26 mouse cellular contexts compared by ENCODE assay signal in genomic region chr13:36466515-36466921, GRCm38 (mm10).
DNase-seq lines count a peak whose midpoint lies in the region; ATAC-seq and TF ChIP-seq lines count a peak whose summit lies in the region.
"Had no signal": no experiment of that assay in that cellular context is flagged by ENCODE, and none has a peak within 500 bp of the region (broad histone marks: within the 10 kb centered on the region; RNA-seq: fewer than 3 reads in every experiment).

No protein-coding gene starts in this region.

- H3K9me3 ChIP-seq in kidney, embryonic 14.5 days (ENCODE audit: control insufficient read depth, low read length), result no peaks in the 10 kb centered on the region
- H3K9me3 ChIP-seq: embryonic facial prominence, embryonic 15.5 days; forebrain, embryonic 15.5 days; heart, embryonic 13.5 days; hindbrain, embryonic 13.5 days; limb, embryonic 15.5 days; neural tube, embryonic 15.5 days had no signal

- no peak for ATAC-seq in kidney, embryonic 14.5 days (ENCODE audit: low FRiP score, low TSS enrichment)
- ATAC-seq: activated CD4-positive, CD25-positive, alpha-beta regulatory T cell, adult 4 months; forebrain, embryonic 15.5 days had no signal

- no peak overlapping the region for H3K9ac ChIP-seq in kidney, embryonic 14.5 days (ENCODE audit: low read depth, low read length)
- H3K9ac ChIP-seq: embryonic facial prominence, embryonic 15.5 days; forebrain, embryonic 15.5 days; heart, embryonic 13.5 days; hindbrain, embryonic 13.5 days; limb, embryonic 15.5 days; neural tube, embryonic 15.5 days had no signal

- H3K4me1 ChIP-seq in kidney, adult 2 months (ENCODE audit: control insufficient read depth, insufficient read depth, low read length), result peaks cover 15% of the 10 kb centered on the region
- H3K4me1 ChIP-seq in kidney, embryonic 14.5 days (ENCODE audit: control insufficient read depth, insufficient read depth, low read length), result no peaks in the 10 kb centered on the region
- H3K4me1 ChIP-seq: embryonic facial prominence, embryonic 15.5 days; limb, embryonic 15.5 days had no signal

- H3K4me3 ChIP-seq in kidney, adult 2 months (ENCODE audit: insufficient read depth, low read depth, low read length), result no peak overlapping the region
- no peak overlapping the region for H3K4me3 ChIP-seq in kidney, embryonic 14.5 days (ENCODE audit: low read length)
- H3K4me3 ChIP-seq: embryonic facial prominence, embryonic 15.5 days; forebrain, embryonic 15.5 days; heart, embryonic 13.5 days; hindbrain, embryonic 13.5 days; limb, embryonic 15.5 days; neural tube, embryonic 15.5 days had no signal

- 64% methylated on average over 5 of the region's 5 CpGs for WGBS in kidney, adult 2 months
- WGBS in kidney, embryonic 14.5 days, result 91% methylated on average over 5 of the region's 5 CpGs

- peak overlapping the region; percentile 92 for H3K27ac ChIP-seq in kidney, adult 2 months (ENCODE audit: insufficient read depth, low read depth, low read length)
- no peak overlapping the region for H3K27ac ChIP-seq in kidney, embryonic 14.5 days (ENCODE audit: low read depth, low read length)
- H3K27ac ChIP-seq: embryonic facial prominence, embryonic 15.5 days; forebrain, embryonic 15.5 days; heart, embryonic 13.5 days; hindbrain, embryonic 13.5 days; limb, embryonic 15.5 days; neural tube, embryonic 15.5 days had no signal

- no peaks in the 10 kb centered on the region for H3K27me3 ChIP-seq in kidney, adult 2 months (replicated peaks; ENCODE audit: control insufficient read depth, insufficient read depth, low read length)
- no peaks in the 10 kb centered on the region for H3K27me3 ChIP-seq in kidney, embryonic 14.5 days (ENCODE audit: control insufficient read depth, insufficient read depth, low read length)
- H3K27me3 ChIP-seq: embryonic facial prominence, embryonic 15.5 days; forebrain, embryonic 15.5 days; heart, embryonic 13.5 days; hindbrain, embryonic 13.5 days; limb, embryonic 15.5 days; neural tube, embryonic 15.5 days had no signal

- H3K4me2 ChIP-seq in kidney, embryonic 14.5 days (replicated peaks; ENCODE audit: low read depth, low read length), result no peak overlapping the region
- H3K4me2 ChIP-seq: embryonic facial prominence, embryonic 15.5 days; forebrain, embryonic 15.5 days; heart, embryonic 13.5 days; hindbrain, embryonic 13.5 days; limb, embryonic 15.5 days; midbrain, embryonic 11.5 days; neural tube, embryonic 15.5 days had no signal

- no peaks in the 10 kb centered on the region for H3K36me3 ChIP-seq in kidney, adult 2 months (ENCODE audit: control insufficient read depth, insufficient read depth, low read length)
- H3K36me3 ChIP-seq in kidney, embryonic 14.5 days (ENCODE audit: control insufficient read depth, insufficient read depth, low read length), result no peaks in the 10 kb centered on the region
- H3K36me3 ChIP-seq: embryonic facial prominence, embryonic 15.5 days; forebrain, embryonic 15.5 days; heart, embryonic 13.5 days; hindbrain, embryonic 13.5 days; limb, embryonic 15.5 days; neural tube, embryonic 15.5 days had no signal

- no peak for TF ChIP-seq CTCF in kidney, adult 2 months (conservative IDR thresholded peaks at IDR 0.05; ENCODE audit: insufficient read depth, insufficient read length, low read depth, low read length)

- DNase-seq in adrenal gland, adult (ENCODE audit: inconsistent age in 2 of 2, low spot score in 1 of 2), result peak; percentile 26 to 69
- DNase-seq in adrenal gland, postnatal 25 days, result no peak
- peak; percentile 93 for DNase-seq in kidney, adult 2 months
- peak; percentile 93 for DNase-seq in kidney, adult 9 months
- DNase-seq in kidney, postnatal 36 days, result peak; percentile 68 to 90
- no peak for DNase-seq in layer of hippocampus, postnatal 36 days
- no peak for DNase-seq in cerebellum, adult 9-10 months
- DNase-seq: cerebellum, adult 9-11 months; gastrocnemius, postnatal 10 days; heart, adult 18-20 months; heart, postnatal 14 days; layer of hippocampus, adult 9-11 months; left cerebral cortex, postnatal 4 days; lung, adult 18-20 months; lung, postnatal 10 days; thymus, adult 18-20 months; thymus, postnatal 4 days had no signal

- TF ChIP-seq POLR2A in kidney, adult 2 months (IDR thresholded peaks at IDR 0.05; ENCODE audit: low read depth, low read length), result no peak

Comparison
In these comparisons a context has a peak if more than half of its experiments do, and no peak if none do; other contexts are left out.
1. DNase-seq: peak in adrenal gland, adult (2 of 2), kidney, adult 2 months (single experiment), kidney, adult 9 months (single experiment) and kidney, postnatal 36 days (2 of 2); none in adrenal gland, postnatal 25 days (single experiment), layer of hippocampus, postnatal 36 days (0 of 2) and cerebellum, adult 9-10 months (single experiment).